Mouse (Mus musculus): ENCODE results near the gene Tead1.

DNA sequence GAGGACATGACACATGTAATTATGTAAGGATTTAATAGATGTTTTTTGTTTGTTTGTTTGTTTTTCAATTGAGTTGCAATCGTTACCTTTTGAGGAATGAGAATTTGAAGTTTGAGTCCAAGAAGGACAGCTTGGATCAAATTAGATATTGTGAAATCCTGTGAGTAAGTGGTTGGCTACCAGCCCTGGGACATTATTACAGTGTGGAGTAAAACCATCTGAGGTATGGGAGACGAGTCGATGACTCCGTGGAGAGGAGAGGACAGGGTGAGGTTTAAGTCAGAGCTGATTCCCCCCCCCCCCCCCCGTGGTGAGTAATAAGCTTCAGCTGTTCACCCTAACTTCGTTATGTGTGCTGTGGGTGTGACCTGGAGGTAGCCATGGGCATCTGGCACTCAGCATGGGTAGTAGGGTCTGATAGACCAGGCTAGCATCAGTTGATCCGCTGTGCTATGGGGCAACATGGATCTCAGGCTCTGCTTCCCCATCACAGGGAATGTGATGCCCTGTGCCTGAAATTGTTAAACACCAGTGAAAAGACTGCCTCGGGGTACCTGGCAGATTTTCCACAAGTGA, 134.7 kb downstream of the Tead1 start:
- TF ChIP-seq POLR2A (IDR thresholded peaks at IDR 0.05; ENCODE audit: borderline replicate concordance, insufficient read depth, low read length) (no peak), CTCF (IDR thresholded peaks at IDR 0.05; ENCODE audit: borderline replicate concordance, insufficient read depth, low read depth, low read length) (no peak)
